Mouse (Mus musculus) left cerebral cortex, postnatal 10 days (tissue): ENCODE results near the gene Cracr2b. TPM values are rescaled to one million over a fixed set of nuclear protein-coding genes. Genes with fewer than 3 reads are reported as not detected.
"Not testable (repeated sequence)": the region's sequence is repeated elsewhere in the genome, so short reads cannot be mapped to it uniquely, and the experiment has no call there.

ENCODE experiments used
- DNase-seq, 2 experiments: peaks; one replicate each; pipeline ENCODE4 v3.0.0; 2021 to 2022; ENCODE audit warnings: low spot score in 2 of 2, mixed read lengths in 1 of 2; ENCODE audit errors: extremely low spot score in 1 of 2
- intact Hi-C: fragments of 180-260 bp; cut with DNase I; formaldehyde crosslinking; loops from one replicate; pipeline ENCODE4 v1.15.1; 2025
- total RNA-seq, 2 experiments: library from RNA; stranded (reverse); gene quantifications; 2 replicates each; pipeline ENCODE4 v1.2.3; 2021

The Cracr2b gene
- total RNA-seq, 2 experiments from 2014 or later = 3.4 to 5.8 TPM

DNA sequence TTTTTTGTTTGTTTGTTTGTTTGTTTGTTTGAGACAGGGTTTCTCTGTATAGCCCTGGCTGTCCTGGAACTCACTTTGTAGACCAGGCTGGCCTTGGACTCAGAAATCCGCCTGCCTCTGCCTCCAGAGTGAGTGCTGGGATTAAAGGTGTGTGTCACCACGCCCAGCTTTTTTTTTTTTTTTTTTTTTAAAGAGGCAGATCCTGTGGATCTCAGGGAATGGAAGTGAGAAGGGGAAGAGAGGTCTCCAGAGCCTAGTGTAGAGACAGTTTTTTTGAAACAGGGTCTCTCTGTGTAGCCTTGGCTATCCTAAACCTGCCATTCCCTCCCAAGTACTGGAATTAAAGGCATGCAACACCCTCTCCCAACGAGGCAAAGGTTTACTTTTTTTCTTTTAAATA, 14.5 kb upstream of the Cracr2b start:
- DNase-seq, intact Hi-C loops: not testable (repeated sequence)

DNA sequence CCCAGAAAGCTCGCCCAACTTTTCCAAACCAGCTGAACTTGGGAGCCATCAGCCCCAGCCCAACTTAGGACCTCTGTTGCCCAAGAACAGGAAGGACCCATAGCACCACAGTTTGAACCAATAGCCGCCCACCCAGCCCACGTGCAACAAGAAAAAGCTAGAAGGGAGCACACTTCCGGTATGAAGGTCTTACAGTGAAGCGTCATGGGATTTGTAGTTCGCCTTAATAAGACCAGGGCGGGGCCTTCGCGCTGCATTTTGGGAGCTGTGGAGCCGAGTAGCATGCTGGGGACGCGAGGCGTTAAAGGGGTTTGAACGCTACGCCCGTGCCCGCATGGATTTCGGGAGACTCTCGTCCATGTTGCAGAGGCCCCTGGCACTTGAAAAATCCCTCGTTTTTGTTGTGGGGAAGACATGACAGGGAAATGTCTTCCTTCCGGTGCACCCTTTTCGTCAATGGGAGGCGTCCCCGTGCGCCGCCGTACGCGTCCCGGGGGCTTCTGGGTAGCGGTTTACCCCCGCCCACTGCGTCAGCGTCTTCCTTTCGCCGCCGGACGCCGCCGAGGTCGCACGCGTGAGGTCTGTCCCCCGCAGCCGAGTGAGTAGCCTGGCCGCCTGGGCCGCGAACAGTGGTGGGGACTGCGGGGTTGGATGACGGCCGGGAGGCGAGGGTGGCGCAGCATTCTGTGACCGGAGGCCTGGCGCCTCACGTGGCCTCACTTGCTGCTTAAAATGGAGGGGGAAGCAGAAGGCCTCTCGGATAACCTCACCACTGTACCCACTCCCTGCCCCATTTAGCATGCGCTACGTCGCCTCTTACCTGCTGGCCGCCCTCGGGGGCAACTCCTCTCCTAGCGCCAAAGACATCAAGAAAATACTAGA, 13.5 kb upstream of the Cracr2b start, which contains the start of gene Rplp2:
Gene Rplp2 (plus strand): TSS at position 261 of the 882 bp plus-strand sequence.
- intact Hi-C loops = no loop called here
- peak; percentile 90 to 96 for DNase-seq

DNA sequence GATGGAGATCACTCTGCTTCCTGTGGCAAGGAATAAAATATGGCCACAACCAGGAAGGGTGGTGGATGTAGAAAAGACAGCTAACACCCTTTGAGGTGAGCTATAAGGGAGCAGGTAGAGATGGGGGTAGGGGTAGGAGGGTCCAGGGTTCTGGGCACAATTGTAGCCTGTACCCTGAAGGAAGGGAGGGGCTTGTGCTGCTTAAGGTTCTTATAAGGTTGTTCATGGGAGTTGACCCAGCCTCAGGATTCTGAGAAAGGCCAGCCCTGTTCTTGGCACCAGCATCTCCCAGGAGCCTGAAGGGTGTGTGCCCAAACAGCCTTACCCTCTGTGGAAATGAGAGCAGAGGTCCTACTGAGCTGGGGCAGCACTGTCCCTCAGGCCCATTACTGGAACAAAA, 9.0 kb upstream of the Cracr2b start:
- no peak for DNase-seq
- intact Hi-C loops = no loop called here

DNA sequence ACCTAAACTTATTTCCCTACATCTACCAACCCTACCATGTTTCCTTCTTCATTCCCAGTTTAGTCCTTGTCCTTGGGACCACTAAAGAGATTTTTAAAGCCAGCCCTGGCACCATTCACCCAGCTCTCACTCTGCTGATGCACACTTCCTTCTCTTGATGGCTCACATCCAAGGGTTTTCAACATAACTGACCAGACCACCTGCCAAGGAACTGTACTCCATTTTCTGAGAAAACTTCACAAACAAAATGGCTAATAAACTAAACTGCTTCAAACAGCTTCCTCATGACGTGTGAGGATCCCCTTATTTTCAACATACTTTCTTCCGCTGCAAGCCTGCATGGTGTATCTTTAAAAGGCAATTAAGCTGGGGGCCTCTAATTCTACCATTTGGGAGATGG, 7.3 kb upstream of the Cracr2b start:
- no peak for DNase-seq
- intact Hi-C loops = no loop called here

DNA sequence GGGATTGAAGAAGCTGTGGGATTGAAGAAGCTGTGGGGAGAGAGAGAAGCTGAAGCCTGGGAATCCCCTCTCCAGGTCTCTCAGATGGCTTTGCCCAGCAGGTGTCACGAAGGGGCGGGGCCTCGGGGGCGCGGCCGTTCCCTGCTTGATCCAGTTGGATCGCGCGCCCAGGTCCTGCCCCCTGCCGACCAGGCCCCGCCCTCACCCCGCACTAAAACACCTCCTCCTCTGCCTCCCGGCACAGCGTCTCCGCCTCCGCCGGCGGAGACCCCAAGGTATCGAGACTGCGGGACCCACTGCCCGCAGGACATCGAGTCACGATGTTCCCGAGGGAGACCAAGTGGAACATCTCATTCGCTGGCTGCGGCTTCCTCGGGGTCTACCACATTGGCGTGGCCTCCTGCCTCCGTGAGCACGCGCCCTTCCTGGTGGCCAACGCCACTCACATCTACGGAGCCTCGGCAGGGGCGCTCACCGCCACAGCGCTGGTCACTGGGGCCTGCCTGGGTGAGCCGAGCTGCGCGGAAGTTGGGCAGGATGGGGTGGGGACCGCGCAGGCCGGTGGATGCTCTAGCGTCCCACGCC, 5.8 kb upstream of the Cracr2b start, which contains the start of gene Pnpla2:
Gene Pnpla2 (plus strand): TSS at position 232 of the 585 bp plus-strand sequence.
- intact Hi-C loops = no loop called here
- peak; percentile 86 to 98 for DNase-seq

DNA sequence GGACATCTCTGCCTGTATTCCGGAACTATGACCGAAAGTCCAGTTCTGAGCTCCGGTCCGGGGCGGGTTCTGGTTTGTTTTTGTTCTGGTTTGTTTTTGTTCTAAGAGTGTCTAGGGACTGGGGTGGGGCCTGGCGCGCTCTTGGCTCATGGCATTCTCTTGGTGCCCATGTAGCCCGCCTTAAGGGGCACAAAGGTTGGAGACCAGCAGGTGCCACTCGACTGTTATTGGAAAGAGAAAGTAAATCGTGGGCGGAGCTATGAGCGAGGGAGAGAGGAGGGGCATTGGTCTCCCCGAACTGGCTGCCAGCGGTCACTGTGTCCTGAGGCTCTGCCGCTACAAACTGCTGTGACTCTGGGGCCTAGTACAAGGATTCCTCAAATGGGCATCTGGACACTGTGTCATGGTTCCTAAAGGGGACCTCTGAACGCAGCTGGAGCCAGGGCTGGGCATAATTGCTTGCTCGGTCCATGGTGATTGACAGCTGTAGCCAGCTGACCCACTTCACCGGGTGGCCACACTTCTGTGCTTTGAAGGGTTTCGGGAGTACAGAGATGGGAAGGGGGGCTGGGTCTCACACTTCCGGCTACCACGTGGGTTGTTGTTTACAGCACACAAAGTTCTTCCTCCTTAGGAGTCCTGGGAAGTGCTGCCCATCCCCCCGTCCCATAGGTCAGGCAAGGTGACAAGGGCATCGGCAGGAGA, 5.1 kb upstream of the Cracr2b start:
- intact Hi-C loops = no loop called here
- DNase-seq = peak in 1 of 2 experiments; percentile 85

DNA sequence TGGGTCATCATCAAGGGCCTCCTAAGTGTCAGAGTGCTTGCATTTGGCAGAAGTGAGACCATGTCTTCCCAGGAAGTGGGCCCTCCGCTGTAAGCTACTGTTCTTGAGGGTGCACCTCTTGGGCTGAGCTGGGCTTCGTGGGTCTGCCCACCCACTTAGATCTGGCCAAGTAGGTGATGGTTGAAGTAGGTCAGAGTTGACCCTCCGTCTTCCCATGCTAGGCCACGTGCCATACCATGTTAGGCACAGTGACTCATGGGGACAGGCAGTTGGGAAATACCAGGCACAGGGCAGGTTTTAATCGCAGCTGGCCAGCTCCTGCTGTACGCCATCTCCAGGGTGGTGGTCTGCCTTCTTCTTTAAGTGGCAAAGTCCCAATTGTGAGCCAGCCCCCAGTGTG, 4.2 kb upstream of the Cracr2b start:
- DNase-seq = no peak
- intact Hi-C loops = no loop called here

DNA sequence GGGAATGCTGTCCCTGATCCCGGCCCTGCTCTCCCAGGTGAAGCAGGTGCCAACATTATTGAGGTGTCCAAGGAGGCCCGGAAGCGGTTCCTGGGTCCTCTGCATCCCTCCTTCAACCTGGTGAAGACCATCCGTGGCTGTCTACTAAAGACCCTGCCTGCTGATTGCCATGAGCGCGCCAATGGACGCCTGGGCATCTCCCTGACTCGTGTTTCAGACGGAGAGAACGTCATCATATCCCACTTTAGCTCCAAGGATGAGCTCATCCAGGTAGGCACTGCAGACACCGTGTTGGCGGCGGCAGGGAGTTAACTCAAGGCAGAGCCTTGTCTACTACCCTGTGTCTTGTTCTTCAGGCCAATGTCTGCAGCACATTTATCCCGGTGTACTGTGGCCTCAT, 3.7 kb upstream of the Cracr2b start:
- intact Hi-C loops = no loop called here

DNA sequence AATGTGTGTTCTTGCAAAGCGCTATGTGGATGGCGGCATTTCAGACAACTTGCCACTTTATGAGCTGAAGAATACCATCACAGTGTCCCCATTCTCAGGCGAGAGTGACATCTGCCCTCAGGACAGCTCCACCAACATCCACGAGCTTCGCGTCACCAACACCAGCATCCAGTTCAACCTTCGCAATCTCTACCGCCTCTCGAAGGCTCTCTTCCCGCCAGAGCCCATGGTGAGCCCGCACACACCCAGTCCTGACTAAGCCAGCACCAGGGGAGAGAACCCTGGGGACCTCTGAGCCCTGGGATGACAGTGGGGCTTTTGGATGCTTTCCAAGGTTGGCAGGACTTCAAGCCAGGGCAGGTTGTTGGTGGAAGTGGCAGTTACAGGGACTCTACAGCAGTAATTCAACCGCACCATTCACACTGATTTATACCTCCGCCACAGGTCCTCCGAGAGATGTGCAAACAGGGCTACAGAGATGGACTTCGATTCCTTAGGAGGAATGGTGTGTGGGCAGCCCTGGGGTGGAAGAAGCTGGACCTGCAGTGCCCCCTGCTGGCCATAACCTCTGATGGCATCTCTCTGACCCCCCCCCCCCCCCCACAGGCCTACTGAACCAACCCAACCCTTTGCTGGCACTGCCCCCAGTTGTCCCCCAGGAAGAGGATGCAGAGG, 2.8 kb upstream of the Cracr2b start:
- DNase-seq = peak in 1 of 2 experiments; percentile 57
- intact Hi-C loops = no loop called here

More for the DNA sequence above, 3.7 kb upstream of the Cracr2b start:
- DNase-seq = no peak

DNA sequence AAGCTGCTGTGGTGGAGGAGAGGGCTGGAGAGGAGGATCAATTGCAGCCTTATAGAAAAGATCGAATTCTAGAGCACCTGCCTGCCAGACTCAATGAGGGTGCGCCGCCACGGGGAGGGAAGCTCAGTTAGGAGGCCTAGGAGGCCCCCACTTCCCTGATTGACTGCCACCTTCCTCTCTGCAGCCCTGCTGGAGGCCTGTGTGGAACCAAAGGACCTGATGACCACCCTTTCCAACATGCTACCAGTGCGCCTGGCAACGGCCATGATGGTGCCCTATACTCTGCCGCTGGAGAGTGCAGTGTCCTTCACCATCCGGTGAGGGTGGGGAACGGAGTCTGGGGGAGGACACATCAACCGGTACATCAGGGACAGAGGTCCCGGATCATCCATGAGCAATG, 2.2 kb upstream of the Cracr2b start:
- DNase-seq = no peak
- intact Hi-C loops = no loop called here

DNA sequence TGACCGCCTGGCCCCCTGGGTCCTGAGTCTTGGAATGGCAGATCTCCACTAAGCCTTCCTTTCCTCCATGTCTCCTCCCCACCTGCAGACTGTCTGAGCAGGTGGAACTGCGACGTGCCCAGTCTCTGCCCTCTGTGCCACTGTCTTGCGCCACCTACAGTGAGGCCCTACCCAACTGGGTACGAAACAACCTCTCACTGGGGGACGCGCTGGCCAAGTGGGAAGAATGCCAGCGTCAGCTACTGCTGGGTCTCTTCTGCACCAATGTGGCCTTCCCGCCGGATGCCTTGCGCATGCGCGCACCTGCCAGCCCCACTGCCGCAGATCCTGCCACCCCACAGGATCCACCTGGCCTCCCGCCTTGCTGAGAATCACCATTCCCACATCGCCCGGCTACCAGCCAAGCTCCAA, 1.6 kb upstream of the Cracr2b start:
- DNase-seq = no peak
- intact Hi-C loops = no loop called here

DNA sequence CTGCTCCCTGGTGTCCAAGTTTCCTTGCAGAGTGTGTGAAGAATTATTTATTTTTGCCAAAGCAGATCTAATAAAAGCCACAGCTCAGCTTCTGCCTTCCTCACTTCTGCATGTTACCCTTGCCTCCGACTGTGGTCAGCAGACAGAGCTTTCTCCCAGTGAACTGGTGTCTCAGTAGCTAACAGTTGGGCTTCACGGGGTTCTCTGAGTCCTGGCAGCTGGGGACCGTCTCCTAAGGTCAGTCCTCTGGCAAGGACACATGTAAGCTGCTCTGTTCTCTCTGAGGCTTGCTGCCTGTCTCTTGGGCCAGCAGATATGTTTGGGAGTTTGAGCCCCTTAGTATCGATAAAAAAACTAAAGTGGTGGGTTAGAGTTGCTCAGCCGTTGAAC, 898 bp upstream of the Cracr2b start:
- DNase-seq = no peak
- intact Hi-C loops = no loop called here

DNA sequence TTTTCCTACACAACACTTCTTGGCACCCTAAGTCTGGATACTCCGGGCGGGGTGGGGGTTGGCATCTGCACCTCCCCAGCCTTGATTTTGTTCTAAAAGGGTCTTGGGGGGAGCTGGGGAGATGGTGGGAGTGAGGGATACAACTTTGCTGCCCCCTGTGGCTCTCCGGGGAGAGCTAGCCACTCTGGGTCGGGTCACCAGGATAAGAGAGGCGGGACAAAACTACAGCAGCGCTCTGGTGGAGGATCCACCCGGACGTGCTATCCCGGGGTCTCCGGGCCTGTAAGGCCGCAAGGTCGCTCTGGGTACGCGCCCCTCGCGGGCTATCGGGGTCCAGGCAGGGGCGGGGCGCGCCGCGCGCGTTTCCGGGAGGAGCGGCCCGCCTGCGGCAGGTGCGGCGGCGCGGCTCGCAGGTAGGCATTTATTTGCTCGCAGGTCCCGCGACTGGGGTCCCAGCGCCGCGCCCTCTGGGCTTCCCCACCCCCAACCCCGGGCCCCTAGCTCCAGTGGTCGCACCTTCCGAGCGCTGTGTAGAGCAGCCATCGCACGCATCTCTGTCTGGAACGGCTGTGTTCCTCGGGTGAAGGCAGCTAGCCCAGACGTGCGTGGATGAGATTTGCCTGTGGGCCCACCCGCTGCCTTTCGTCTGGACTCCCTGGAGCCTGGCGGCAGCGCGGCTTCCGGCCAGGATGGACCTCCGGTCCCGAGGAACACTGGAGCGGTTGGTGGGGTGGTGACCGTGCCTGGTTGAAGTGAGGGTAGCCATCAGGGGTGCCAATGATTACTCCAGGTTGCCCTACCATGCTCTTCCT, 833 bp downstream of the Cracr2b start:
- intact Hi-C loops = no loop called here

DNA sequence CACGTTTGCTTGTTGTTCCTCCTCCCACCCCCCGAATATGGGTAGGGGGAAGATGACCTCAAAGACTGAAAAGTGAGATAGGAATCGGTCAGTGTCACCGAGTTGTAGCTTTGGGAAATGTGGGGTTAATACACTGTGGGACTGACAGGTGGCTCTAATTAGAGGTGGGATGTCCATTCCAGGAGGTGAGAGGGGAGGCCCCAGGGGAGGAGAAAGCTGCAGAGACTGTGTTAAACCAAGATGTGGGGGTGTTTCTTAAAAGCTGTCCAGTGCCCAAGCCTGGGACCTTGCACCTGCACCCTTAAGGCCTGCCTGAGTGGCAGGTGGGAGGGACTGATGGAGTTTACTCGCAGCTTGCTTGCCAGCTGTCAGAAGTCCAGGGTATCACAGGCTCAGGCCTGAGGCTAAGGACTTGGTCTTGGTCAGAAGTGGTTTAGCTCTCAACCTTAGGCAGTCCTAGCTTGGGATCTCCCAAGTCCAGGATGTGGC, 1.5 kb downstream of the Cracr2b start:
- peak in 1 of 2 experiments; percentile 42 for DNase-seq
- intact Hi-C loops = no loop called here

More for the DNA sequence above, 833 bp downstream of the Cracr2b start:
- peak in 1 of 2 experiments; percentile 68 for DNase-seq

DNA sequence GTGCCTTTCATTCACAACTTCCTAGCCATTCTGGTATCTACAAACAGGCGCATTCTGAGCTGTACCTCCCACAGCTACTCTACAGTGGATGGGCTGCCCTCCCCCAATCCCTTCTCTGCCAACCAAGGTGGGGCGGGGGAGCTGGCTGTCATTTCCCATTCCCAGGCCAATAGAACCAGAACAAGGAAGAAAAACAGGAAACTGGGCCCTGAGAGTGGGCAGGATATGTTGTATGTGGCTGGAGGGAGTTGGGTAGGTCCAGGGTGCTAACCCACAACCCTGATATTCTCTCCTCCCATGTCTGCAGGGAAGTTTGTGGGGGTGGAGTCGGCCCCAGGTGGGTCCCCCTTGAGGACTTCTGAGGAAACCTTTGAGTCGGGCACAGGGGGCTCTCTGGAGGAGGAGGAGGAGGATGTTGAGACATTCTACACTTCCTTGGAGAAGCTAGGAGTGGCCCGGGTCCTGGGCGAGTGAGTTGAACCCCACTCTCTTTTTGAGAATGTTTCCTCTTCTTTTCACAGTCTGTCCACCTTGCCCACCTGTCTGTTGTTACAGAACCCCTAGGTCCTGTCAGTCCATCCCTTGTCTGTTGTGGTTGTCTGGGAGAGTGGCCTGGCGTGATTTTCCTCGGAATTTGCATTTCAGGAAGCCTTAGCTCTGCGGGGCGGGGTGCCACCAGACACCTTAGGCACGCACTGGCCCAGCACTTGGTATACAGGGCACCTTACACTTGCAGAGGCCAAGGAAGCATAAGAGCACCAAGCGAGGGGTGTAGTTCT, 3.1 kb downstream of the Cracr2b start:
- intact Hi-C loops = no loop called here
- peak in 1 of 2 experiments; percentile 83 for DNase-seq

DNA sequence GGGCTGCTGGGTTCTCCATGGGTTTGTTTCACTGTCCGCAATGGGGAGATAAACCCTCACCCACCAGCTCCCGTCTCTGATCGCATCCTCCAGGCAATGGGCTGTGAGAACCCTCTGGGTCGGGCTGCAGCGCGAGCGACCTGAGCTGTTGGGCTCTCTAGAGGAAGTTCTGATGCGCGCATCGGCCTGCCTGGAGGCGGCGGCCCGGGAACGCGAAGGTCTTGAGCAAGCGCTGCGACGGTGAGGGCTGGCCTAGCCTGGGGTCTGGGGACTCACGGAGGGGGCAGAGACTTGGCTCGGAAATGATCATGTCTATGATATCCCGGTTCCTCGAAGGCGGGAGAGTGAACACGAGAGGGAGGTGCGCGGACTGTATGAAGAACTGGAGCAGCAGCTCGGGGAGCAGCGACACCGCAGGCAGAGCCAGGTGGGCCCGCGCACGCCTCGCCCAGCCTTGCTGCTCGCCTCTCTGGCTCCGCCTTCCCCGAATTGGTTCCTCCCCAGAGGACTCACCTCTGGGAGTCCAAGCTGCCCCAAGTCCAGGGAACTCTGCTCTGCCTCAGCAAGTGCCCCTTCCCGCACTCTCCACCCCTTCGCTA, 3.8 kb downstream of the Cracr2b start:
- DNase-seq = peak in 1 of 2 experiments; percentile 62
- intact Hi-C loops = no loop called here
